Mouse (Mus musculus) cerebellum, adult 9-10 months (tissue): ENCODE results near the gene Kdsr.
A peak's percentile ranks its signal among the peaks of the same experiment; 100 is the strongest.

Source experiments
- DNase-seq: peaks from one replicate; pipeline ENCODE4 v3.0.0; 2022

The Kdsr gene

DNA sequence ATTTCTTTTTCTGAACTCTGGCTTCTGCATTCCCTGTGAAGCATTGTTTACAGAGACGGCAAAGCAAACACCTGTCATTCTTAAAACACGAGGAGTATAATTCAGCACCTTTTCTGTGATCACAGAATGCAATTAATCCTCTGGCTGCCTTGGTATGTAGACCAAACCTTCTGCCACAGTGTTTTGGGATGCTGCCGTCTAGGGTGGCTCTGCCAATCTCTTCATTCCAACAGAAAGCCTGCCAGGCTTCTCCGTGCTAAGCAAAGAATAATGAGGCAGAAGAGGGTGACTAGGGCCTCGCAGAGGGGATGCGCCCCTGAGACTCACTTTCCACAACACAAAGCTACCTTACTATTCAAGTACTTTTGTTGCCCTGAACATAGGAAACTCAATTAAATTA lies 68.6 kb downstream of the Kdsr start:
- DNase-seq, result peak; percentile 32

DNA sequence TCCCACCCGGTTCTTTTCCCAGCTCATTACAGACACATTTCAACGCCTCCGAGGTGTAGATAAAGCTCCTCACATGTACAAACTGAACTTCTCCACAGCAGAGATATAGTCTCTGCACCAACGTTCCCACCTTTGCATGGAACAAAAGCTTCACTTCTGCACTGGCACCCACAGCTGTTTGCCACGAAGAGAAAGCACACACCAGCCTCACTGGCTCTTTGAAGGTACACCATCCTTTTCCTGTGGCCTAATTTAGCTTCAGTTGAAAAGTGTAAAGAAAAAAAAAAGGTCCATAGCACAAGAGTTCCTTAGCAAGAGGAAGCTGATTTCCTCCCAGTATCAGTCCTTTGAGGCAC lies 71.4 kb downstream of the Kdsr start:
- DNase-seq, result no peak

- no peak for DNase-seq
Measured at GRCm38 (mm10) chr1:106687435-106688160, 71.9 kb downstream of the Kdsr start.

DNA sequence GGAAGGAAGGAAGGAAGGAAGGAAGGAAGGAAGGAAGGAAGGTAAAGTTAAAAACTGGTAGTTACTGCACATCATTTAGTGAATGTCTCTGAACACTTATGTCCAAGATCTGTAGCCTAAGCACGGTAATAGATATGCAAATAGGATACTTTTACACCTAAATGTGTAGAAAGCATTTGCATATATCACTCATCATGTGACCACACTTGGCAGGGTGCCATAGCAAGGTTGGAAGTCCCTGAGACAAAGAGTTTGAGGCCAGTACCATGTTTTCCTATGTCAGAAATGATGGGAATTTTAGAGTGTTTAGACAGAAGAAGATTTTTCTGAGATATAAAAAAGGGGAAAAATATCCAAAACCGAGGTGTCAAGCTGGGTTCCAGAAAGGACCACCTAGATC lies 73.8 kb downstream of the Kdsr start:
- DNase-seq, result no peak

DNA sequence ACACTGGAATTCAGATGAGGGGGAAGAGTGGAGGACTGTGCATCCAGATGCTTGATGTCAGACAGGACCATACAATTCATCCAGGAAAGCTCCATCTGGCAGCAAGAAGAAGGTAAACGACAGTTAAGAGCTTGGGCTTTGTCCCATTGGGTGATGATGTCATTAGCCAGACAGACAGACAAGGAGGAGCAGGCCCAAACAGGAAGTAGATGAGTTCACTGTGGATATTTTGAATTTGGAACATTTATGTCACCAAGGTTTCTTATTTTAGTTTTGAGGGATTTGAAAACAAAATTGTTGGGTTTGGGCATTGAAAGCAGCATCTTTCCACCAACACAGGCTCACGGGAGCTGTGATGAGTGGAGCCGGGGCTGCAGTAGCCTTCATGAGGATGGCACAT lies 75.0 kb downstream of the Kdsr start:
- no peak for DNase-seq

GRCm38 (mm10) chr1:106682829-106683228 lies 76.7 kb downstream of the Kdsr start:
- no peak for DNase-seq

DNA sequence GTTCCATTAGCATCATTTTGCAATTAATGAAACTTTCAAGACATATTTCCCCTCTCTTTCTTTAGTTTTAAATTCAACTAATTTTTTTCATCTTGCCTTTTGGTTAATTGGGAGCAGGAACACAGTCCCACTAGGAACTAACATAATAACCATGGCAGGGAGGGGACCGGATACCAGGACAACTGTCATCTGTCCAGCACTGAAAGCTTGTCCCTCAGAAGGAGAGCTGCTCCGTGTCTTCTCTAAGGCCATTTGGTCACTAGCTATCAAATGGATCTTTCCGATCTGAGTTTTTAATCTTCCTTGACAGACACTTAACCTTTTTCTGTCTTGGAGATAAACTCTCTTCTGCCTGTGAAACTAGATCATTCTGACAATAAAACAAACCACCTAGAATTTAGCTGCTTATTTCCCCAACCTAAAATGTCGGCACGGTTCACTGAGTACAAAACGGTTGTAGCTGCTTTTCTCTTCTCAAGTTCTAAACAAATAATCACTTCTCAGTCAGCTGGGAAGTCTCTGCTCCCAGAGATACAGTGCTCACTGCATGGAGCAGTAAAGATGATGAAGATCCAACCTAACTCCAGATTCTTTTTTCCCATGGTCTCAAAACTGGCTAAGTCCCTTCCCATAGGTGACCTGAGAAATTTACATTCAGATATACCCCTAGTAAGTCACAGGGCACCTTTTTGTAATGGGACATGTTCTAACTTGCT lies 79.6 kb downstream of the Kdsr start:
- DNase-seq, result no peak

DNA sequence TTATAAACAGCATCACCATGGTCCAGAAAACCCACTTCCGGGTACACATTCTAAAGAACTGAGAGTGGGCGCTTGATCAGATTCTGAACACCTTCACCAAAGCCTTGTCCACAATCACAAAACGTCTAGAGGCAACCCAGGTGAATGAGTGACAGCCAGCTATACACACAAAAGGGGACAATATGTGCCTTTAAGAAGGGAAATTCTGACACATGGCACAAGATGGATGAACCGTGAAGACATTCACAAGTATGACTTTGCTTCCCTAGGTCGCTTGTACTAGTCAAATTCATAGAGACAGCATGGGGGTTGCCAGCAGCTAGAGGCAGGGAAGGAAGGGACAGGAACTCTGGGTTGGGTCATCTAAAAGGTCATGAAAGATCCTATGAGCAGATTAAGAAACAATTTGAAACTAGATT lies 81.5 kb downstream of the Kdsr start:
- DNase-seq, result no peak
